Mouse (Mus musculus) layer of hippocampus, adult 18-20 months (tissue): ENCODE measurements at regions not wholly inside any gene's neighbourhood (a gene's known extent, or its start where the extent isn't known, plus 50 kb on each side); places are given as distances from the start of the nearest gene placed in this dataset.

ENCODE experiments used
- DNase-seq, 2 experiments: peaks; one replicate each; pipeline ENCODE4 v3.0.0; 2022; ENCODE audit warnings: low spot score in 2 of 2

GRCm38 (mm10) chr15:97127771-97128170 is 72.0 kb upstream of the Slc38a4 start:
- no peak for DNase-seq

DNA sequence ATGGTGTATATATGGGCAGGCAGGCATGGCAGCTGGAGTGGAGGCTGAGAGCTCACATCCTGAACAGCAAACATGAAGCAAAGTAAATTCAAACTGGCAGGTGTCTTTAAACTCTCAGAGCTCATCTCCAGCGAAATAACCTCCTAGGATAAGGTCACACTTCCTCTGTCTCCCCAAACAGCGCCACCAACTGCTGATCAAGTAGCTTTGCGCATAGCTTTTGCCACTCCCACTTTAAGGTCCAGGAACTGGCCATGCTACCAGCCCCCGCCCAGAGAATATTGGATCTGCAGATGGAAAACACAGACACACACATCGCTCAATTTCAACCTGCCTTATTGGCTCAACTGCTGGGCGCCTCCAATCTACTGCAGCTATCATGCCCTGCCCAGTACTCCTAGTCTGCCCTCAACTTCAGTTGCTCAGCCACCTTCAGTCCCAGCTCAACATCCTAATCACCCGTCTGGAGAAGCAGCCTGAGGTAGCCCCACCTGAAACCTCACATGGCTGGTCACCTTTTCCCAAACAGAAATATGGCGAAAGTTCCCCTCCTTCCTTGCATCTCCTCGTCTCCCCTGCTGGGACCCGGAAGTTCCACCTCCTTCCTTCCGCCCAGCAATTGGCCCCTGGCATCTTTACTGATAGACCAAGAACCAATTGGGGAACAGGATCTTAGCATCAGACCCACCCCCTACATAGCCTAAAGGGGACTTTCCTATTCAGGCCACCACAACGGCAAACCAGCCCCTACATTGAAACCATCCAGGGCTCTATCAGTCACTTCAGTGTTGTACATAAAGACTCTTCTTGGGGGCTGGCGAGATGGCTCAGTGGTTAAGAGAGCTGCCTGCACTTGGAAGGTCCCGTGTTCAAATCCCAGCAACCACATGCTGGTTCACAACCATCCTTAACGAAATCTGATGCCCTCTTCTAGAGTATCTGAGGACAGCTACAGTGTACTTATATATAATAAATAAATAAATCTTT is 70.4 kb upstream of the Slc38a4 start:
- no peak for DNase-seq

GRCm38 (mm10) chr15:97122263-97122662 is 66.5 kb upstream of the Slc38a4 start:
- DNase-seq = no peak

DNA sequence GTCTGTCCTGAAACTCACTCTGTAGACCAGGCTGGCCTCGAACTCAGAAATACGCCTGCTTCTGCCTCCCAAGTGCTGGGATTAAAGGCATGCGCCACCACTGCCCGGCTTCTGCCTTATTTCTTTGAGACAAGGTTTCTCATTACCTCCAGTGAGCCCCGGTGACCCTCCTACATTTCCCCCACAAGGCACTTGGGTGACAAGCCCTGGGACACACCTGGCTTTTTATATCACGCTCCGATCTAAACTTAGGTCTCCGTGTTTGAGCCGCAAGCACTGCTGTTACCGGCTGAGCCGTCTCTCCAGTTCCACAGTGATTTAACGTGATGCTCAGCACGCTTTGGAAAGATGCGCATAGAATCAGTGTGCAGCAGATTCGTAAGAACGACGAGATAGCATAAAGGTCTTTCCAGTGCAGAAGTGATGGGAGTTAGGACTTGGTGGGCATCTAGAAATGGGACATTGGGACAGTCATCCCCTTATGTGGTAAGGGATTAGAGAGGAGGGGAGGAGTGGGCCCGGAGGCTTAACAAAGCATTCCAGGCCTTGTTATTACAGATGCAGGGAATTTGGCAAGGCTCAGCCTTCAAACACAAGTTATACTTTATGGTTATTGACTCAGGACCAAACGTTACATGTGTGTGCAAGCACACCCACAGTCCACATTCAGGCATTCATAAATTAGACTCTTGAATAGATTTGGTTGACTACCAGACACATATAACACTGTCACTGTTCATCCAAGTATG is 56.9 kb upstream of the Slc38a4 start:
- DNase-seq = no peak

DNA sequence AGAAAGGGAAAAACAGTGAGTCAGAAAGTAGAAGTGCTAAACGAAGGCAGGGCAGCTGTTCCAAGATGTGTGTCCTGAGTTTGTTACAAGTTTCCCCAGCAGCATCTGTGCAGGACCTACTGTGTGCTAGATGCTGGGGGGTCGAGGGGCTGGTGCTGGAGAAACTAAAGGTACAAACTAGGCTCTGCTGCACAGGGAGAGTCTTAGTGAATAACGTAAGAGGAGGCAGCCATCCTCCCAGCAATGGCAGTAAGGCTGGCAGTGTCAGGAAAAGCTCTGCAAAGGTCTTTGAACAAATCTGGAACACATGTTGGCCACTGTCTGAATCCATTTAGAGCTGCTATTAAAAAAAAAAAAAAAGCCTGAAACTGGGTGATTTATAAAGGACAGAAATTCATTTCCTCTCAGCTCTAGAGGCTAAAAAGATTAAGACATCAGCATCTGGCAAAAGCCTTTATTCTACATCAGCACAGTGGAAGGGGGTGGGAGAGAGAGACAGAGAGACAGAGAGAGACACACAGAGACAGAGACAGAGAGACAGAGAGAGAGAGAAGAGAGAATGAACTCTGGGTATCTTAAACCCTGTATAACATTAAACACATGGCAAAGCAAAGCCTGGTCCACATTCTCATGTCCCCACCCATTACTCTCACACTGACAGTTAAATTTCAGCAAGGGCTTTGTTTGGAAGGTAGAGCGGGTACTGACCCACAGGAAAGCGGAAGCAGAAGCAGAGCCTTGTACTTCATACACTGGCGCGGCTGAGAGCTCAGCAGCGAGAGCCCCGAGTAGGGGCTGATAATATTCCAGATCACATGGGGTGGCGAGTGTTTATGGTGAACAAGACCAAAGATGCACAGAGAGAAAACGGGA is 55.8 kb upstream of the Slc38a4 start:
- no peak for DNase-seq

DNA sequence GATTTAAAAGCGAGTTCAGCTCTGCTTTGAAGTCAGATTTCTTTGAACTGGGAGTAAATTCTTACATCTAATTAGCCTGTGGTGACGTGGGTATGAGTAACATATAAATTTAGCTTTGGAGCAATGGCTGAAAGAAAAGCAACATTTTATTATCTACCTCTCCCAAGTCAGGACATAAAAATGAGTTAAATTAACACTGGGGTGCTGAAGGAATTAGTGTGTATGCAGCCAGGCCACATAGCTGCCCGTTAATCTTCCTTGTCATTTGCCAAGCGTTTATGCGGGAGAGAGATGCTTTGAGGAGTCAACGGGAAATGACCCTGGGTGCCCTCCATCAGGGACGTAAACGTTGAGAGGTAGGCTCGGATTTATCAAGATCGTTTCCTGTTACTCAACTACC is 52.0 kb upstream of the Slc38a4 start:
- no peak for DNase-seq

DNA sequence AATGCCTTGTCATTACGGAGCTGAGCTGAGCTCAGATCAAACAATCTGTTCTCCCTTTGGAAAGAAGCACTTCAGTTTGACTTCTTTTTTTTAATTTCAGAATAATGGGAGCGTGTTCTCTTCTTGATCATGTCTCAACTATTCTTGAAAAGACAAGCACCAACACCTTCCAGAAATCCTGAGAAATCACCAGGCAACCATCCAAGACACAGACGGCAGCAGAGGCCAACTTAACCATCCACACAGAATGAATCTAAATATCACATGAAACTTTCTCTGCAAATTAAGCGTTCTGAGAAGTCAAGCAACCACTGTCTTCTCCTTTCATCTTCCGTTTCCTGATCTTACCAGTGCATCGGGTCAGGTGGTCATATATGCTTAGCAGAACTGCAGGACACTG is 50.8 kb upstream of the Slc38a4 start:
- peak; percentile 8 to 25 for DNase-seq
